ENCODE assay signal across 9 mouse cellular contexts in genomic region chr6:114071564-114071963, GRCm38 (mm10). TPM values are rescaled to one million over a fixed set of nuclear protein-coding genes. Genes with fewer than 3 reads are reported as not detected.
A peak's percentile ranks its signal among the peaks of the same experiment; 100 is the strongest.
DNase-seq lines count a peak whose midpoint lies in the region; ATAC-seq and TF ChIP-seq lines count a peak whose summit lies in the region.
"Had no signal": no experiment of that assay in that cellular context is flagged by ENCODE, and none has a peak within 500 bp of the region (broad histone marks: within the 10 kb centered on the region; RNA-seq: fewer than 3 reads in every experiment).

No protein-coding gene starts in this region.

- no peak overlapping the region for H3K27ac ChIP-seq in hindbrain, postnatal 0 days
- no peak overlapping the region for H3K27ac ChIP-seq in liver, postnatal 0 days (ENCODE audit: low read depth)
- H3K27ac ChIP-seq in small intestine, adult 2 months (ENCODE audit: insufficient read depth, low read depth, low read length): no peak overlapping the region
- H3K27ac ChIP-seq: neural tube, embryonic 12.5 days had no signal

- no peak overlapping the region for H3K4me2 ChIP-seq in hindbrain, postnatal 0 days (ENCODE audit: low read depth, low read length)
- H3K4me2 ChIP-seq in liver, postnatal 0 days (ENCODE audit: low read depth, low read length): no peak overlapping the region
- H3K4me2 ChIP-seq: neural tube, embryonic 12.5 days had no signal

- H3K27me3 ChIP-seq in hindbrain, postnatal 0 days (ENCODE audit: insufficient read depth, low read length): no peaks in the 10 kb centered on the region
- no peaks in the 10 kb centered on the region for H3K27me3 ChIP-seq in liver, postnatal 0 days (ENCODE audit: insufficient read depth, low read length)
- no peaks in the 10 kb centered on the region for H3K27me3 ChIP-seq in small intestine, adult 2 months (ENCODE audit: control insufficient read depth, insufficient read depth, low read length)
- H3K27me3 ChIP-seq: neural tube, embryonic 12.5 days had no signal

- TF ChIP-seq CTCF in hindbrain, postnatal 0 days (IDR thresholded peaks at IDR 0.05; ENCODE audit: low read depth): peak; percentile 92
- TF ChIP-seq CTCF in liver, postnatal 0 days (IDR thresholded peaks at IDR 0.05; ENCODE audit: low read depth): peak; percentile 70
- peak; percentile 74; the same call in 1 of the 2 replicates for TF ChIP-seq CTCF in small intestine, adult 2 months (IDR thresholded peaks at IDR 0.05; ENCODE audit: extremely low read depth, insufficient read length, insufficient replicate concordance, low read depth, low read length)

- H3K9me3 ChIP-seq in hindbrain, postnatal 0 days (ENCODE audit: low read length): no peaks in the 10 kb centered on the region
- no peaks in the 10 kb centered on the region for H3K9me3 ChIP-seq in liver, postnatal 0 days (ENCODE audit: low read length)
- H3K9me3 ChIP-seq: neural tube, embryonic 12.5 days had no signal

- no peak for TF ChIP-seq POLR2A in small intestine, adult 2 months (IDR thresholded peaks at IDR 0.05; ENCODE audit: low read depth, low read length)

- peak; percentile 7 to 53 for DNase-seq in heart, adult 18-20 months
- no peak for DNase-seq in heart, adult 11 months
- DNase-seq in 3T3-L1 (ENCODE audit: low read depth, low spot score): peak; percentile 74
- DNase-seq in adrenal gland, postnatal 14 days: peak; percentile 73
- DNase-seq in embryo, embryonic 11 days: peak; percentile 77
- peak; percentile 91 for DNase-seq in hindbrain, postnatal 0 days (ENCODE audit: low spot score)
- peak; percentile 59 for DNase-seq in liver, postnatal 0 days

- no peak overlapping the region for H3K4me3 ChIP-seq in hindbrain, postnatal 0 days (ENCODE audit: low read length)
- no peak overlapping the region for H3K4me3 ChIP-seq in liver, postnatal 0 days (ENCODE audit: low read depth, low read length)
- no peak overlapping the region for H3K4me3 ChIP-seq in small intestine, adult 2 months (ENCODE audit: low read depth, low read length)
- H3K4me3 ChIP-seq: neural tube, embryonic 12.5 days had no signal

- H3K4me1 ChIP-seq in hindbrain, postnatal 0 days (ENCODE audit: insufficient read depth, low read length): no peaks in the 10 kb centered on the region
- no peaks in the 10 kb centered on the region for H3K4me1 ChIP-seq in liver, postnatal 0 days (ENCODE audit: insufficient read depth)
- no peaks in the 10 kb centered on the region for H3K4me1 ChIP-seq in small intestine, adult 2 months (ENCODE audit: control insufficient read depth, insufficient read depth, insufficient read length, low read length)
- H3K4me1 ChIP-seq: neural tube, embryonic 12.5 days had no signal

- TF ChIP-seq EP300 in liver, postnatal 0 days (IDR thresholded peaks at IDR 0.05; ENCODE audit: low read depth): no peak

- no peak overlapping the region for H3K9ac ChIP-seq in hindbrain, postnatal 0 days (replicated peaks; ENCODE audit: low read length)
- no peak overlapping the region for H3K9ac ChIP-seq in liver, postnatal 0 days (replicated peaks)
- H3K9ac ChIP-seq: neural tube, embryonic 12.5 days had no signal

- ATAC-seq in hindbrain, postnatal 0 days: peak; percentile 67
- no peak for ATAC-seq in liver, postnatal 0 days

- 8% methylated on average over 4 of the region's 4 CpGs for WGBS in hindbrain, postnatal 0 days
- WGBS in liver, postnatal 0 days (ENCODE audit: insufficient replicate concordance): 10% methylated on average over 4 of the region's 4 CpGs
- WGBS in small intestine, adult 2 months: 3% methylated on average over 4 of the region's 4 CpGs

- no peaks in the 10 kb centered on the region for H3K36me3 ChIP-seq in hindbrain, postnatal 0 days (ENCODE audit: insufficient read depth, low read length)
- no peaks in the 10 kb centered on the region for H3K36me3 ChIP-seq in liver, postnatal 0 days (replicated peaks; ENCODE audit: insufficient read depth, low read length)
- H3K36me3 ChIP-seq in small intestine, adult 2 months (ENCODE audit: control insufficient read depth, insufficient read depth, low read length): no peaks in the 10 kb centered on the region
- H3K36me3 ChIP-seq: neural tube, embryonic 12.5 days had no signal

RNA-seq across cellular contexts. Expression of gene Atp2b2, which starts 29.2 kb away (rescaled TPM):
- 1 to 10 TPM; 1.3 to 1.6 TPM for total RNA-seq in heart, adult 18-20 months (2021)
- total RNA-seq in adrenal gland, postnatal 14 days (2021): 4.7 and 5.5 TPM in 2 replicates
- 119 and 127 TPM in 2 replicates for total RNA-seq in hindbrain, postnatal 0 days (2014; rRNA removed)
- 57.9 and 58.8 TPM in 2 replicates for polyA plus RNA-seq in hindbrain, postnatal 0 days (2015; fragmentation: Nextera tagmentation; extraction: Ambion mirVana)
- polyA plus RNA-seq in liver, postnatal 0 days (2015; fragmentation: Nextera tagmentation; extraction: Ambion mirVana): 0.20 and 0.41 TPM in 2 replicates
- 0.20 and 0.42 TPM in 2 replicates for polyA plus RNA-seq in small intestine, adult 2 months (2012; rRNA removed)

RNA-seq across cellular contexts. Expression of gene Slc6a11, which starts 59.5 kb away (rescaled TPM):
- total RNA-seq in heart, adult 18-20 months (2021): not detected
- total RNA-seq in adrenal gland, postnatal 14 days (2021): 0.07 and 0.15 TPM in 2 replicates
- 292 and 308 TPM in 2 replicates for total RNA-seq in hindbrain, postnatal 0 days (2014; rRNA removed)
- polyA plus RNA-seq in hindbrain, postnatal 0 days (2015; fragmentation: Nextera tagmentation; extraction: Ambion mirVana): 152 and 154 TPM in 2 replicates
- 0.04 and 0.05 TPM in 2 replicates for polyA plus RNA-seq in liver, postnatal 0 days (2015; fragmentation: Nextera tagmentation; extraction: Ambion mirVana)
- polyA plus RNA-seq in small intestine, adult 2 months (2012; rRNA removed): 0.17 and 0.30 TPM in 2 replicates

Comparison
In these comparisons a context has a peak if more than half of its experiments do, and no peak if none do; other contexts are left out.
1. RNA of gene Atp2b2, which starts 29.2 kb away (total RNA-seq): 119 to 127 TPM in hindbrain, postnatal 0 days; 4.7 to 5.5 TPM in adrenal gland, postnatal 14 days and 1.3 to 1.6 TPM in heart, adult 18-20 months; every median in the first group is over 10 times any median in the second.
2. RNA of gene Slc6a11, which starts 59.5 kb away (total RNA-seq): 292 to 308 TPM in hindbrain, postnatal 0 days; 0.07 to 0.15 TPM in adrenal gland, postnatal 14 days and not detected in heart, adult 18-20 months; every median in the first group is over 100 times any median in the second.
3. Peak in every context shown above with its lines, with median percentiles within 50 percentile points of each other: CTCF ChIP-seq.